Mouse (Mus musculus) stomach, postnatal 0 days (tissue): ENCODE measurements around the gene Akr1b10.
"Not testable (repeated sequence)": the region's sequence is repeated elsewhere in the genome, so short reads cannot be mapped to it uniquely, and the experiment has no call there.

Experiments used
- CTCF ChIP-seq: IDR thresholded peaks from 2 replicates; pipeline ENCODE4 v1.5.1; 2016; ENCODE audit warnings: antibody characterized with exemption, low read depth, mild to moderate bottlenecking, moderate library complexity
- EP300 ChIP-seq: optimal IDR thresholded peaks from 2 replicates; pipeline ENCODE3; 2016; ENCODE audit warnings: antibody characterized with exemption

DNA sequence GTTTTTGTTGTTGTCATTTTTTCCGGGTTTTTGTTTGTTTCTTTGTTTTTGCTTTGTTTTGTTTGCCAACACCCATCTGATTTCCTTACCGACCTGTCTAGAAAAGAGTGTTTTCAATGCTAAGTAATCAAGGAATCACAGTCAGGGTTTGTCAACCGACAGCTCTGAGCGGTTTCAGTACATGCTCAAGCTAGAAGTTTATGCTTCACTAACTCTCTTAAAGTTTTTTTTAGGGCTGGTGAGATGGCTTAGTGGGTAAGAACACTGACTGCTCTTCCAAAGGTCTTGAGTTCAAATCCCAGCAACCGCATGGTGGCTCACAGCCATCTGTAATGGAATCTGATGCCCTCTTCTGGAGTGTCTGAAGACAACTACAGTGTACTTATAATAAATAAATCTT is 8.1 kb upstream of the Akr1b10 start:
- not testable (repeated sequence) for TF ChIP-seq CTCF, EP300
